Mouse (Mus musculus) embryonic facial prominence, embryonic 11.5 days (tissue): ENCODE results near the gene Bpi. TPM values are rescaled to one million over a fixed set of nuclear protein-coding genes. Genes with fewer than 3 reads are reported as not detected.

ENCODE experiments used
- ATAC-seq: fragments of 200-750 bp; cut with Nextera tagmentation; replicated peaks from 2 replicates; pipeline ENCODE4 v1.8.0; 2017; ENCODE audit warnings: low read depth; ENCODE audit not compliant: insufficient number of reproducible peaks, low FRiP score, low TSS enrichment
- DNase-seq: peaks from one replicate; pipeline ENCODE4 v3.0.0-alpha.2; 2015; ENCODE audit warnings: low spot score
- H3K27ac ChIP-seq: fragments of 300-500 bp; sonication (generic); replicated peaks from 2 replicates; pipeline ENCODE4 v1.5.1; 2014; ENCODE audit warnings: mild to moderate bottlenecking, low read depth, low read length, control low read depth
- H3K27me3 ChIP-seq: fragments of 300-500 bp; sonication (generic); 2 replicates; pipeline ENCODE4 v1.6.1; 2014; ENCODE audit warnings: mild to moderate bottlenecking, low read length, moderate library complexity, mixed read lengths; ENCODE audit not compliant: control insufficient read depth, insufficient read depth
- H3K36me3 ChIP-seq: fragments of 300-500 bp; sonication (generic); replicated peaks from 2 replicates; pipeline ENCODE4 v1.6.1; 2014; ENCODE audit warnings: low read depth, mild to moderate bottlenecking, low read length, moderate library complexity, mixed read lengths; ENCODE audit not compliant: control insufficient read depth, insufficient read depth
- H3K4me1 ChIP-seq: fragments of 300-500 bp; sonication (generic); 2 replicates; pipeline ENCODE4 v1.6.1; 2014; ENCODE audit warnings: low read length, mixed read lengths; ENCODE audit not compliant: control insufficient read depth, insufficient read depth
- H3K4me2 ChIP-seq: fragments of 300-500 bp; sonication (generic); 2 replicates; pipeline ENCODE4 v1.6.1; 2014; ENCODE audit warnings: low read depth, mild to moderate bottlenecking, control low read depth, low read length, moderate library complexity
- H3K4me3 ChIP-seq: fragments of 300-500 bp; sonication (generic); 2 replicates; pipeline ENCODE4 v1.5.1; 2014; ENCODE audit warnings: low read depth, low read length, control low read depth
- H3K9ac ChIP-seq: fragments of 300-500 bp; sonication (generic); replicated peaks from 2 replicates; pipeline ENCODE4 v1.6.1; 2014; ENCODE audit warnings: mild to moderate bottlenecking, control low read depth, low read length
- H3K9me3 ChIP-seq: fragments of 300-500 bp; sonication (generic); replicated peaks from 2 replicates; pipeline ENCODE4 v1.6.1; 2016; ENCODE audit warnings: mild to moderate bottlenecking, low read length, inconsistent platforms, mixed read lengths; ENCODE audit not compliant: control insufficient read depth
- WGBS: fragments of 180-500 bp; shearing (Covaris S2); extraction: QIAGEN DNeasy Blood & Tissue Kit; methylation state at CpG from one replicate; pipeline ENCODE4 v1.1.7; 2014; 5-methylcytosine and 5-hydroxymethylcytosine counted together
- polyA plus RNA-seq: library from polyadenylated mRNA; unstranded; fragments of >200 nt; fragmentation: Nextera tagmentation; extraction: Ambion mirVana; gene quantifications from 2 replicates; pipeline ENCODE4 v1.2.1, GENCODE M21; 2014

Gene Bpi
- polyA plus RNA-seq, 1 experiment from 2014 or later, result not detected

- no peaks in the 10 kb centered on the region for H3K4me1 ChIP-seq
- H3K9me3 ChIP-seq, result no peaks in the 10 kb centered on the region
- no peaks in the 10 kb centered on the region for H3K36me3 ChIP-seq
- 65% methylated on average over 16 of the region's 16 CpGs for WGBS
- H3K27me3 ChIP-seq, result no peaks in the 10 kb centered on the region
- no peak overlapping the region for H3K4me2 ChIP-seq
- DNase-seq (no peak), ATAC-seq (no peak)
- no peak overlapping the region for H3K27ac ChIP-seq
- no peak overlapping the region for H3K9ac ChIP-seq
- H3K4me3 ChIP-seq, result no peak overlapping the region
These were observed 23.8 kb downstream of the Bpi start for GRCm38 (mm10) chr2:158281497-158282205.

- no peak for DNase-seq
- Histone ChIP-seq H3K27ac (no peak overlapping the region), H3K4me2 (no peak overlapping the region), H3K4me3 (no peak overlapping the region), H3K36me3 (no peaks in the 10 kb centered on the region), H3K27me3 (no peaks in the 10 kb centered on the region), H3K9me3 (no peaks in the 10 kb centered on the region), H3K9ac (no peak overlapping the region), H3K4me1 (no peaks in the 10 kb centered on the region)
- ATAC-seq, result no peak
- WGBS, result 79% methylated on average over 7 of the region's 7 CpGs
These were observed 25.2 kb downstream of the Bpi start for GRCm38 (mm10) chr2:158283136-158283535.

GRCm38 (mm10) chr2:158283771-158284170 is 25.9 kb downstream of the Bpi start:
- no peak overlapping the region for H3K4me2 ChIP-seq
- no peaks in the 10 kb centered on the region for H3K9me3 ChIP-seq
- 77% methylated on average over 6 of the region's 6 CpGs for whole genome bisulfite sequencing
- no peaks in the 10 kb centered on the region for H3K36me3 ChIP-seq
- H3K9ac ChIP-seq, result no peak overlapping the region
- H3K27ac ChIP-seq, result no peak overlapping the region
- no peak overlapping the region for H3K4me3 ChIP-seq
- H3K27me3 ChIP-seq, result no peaks in the 10 kb centered on the region
- DNase-seq (no peak), ATAC-seq (no peak)
- no peaks in the 10 kb centered on the region for H3K4me1 ChIP-seq

- DNase-seq, result peak; percentile 68
- H3K4me2 ChIP-seq, result no peak overlapping the region
- no peaks in the 10 kb centered on the region for H3K27me3 ChIP-seq
- no peak overlapping the region for H3K9ac ChIP-seq
- no peak overlapping the region for H3K27ac ChIP-seq
- H3K9me3 ChIP-seq, result no peaks in the 10 kb centered on the region
- H3K4me1 ChIP-seq, result no peaks in the 10 kb centered on the region
- WGBS, result 17% methylated on average over 11 of the region's 11 CpGs
- H3K4me3 ChIP-seq, result no peak overlapping the region
- H3K36me3 ChIP-seq, result no peaks in the 10 kb centered on the region
- no peak for ATAC-seq
These were observed 26.7 kb downstream of the Bpi start for GRCm38 (mm10) chr2:158284571-158284970.

GRCm38 (mm10) chr2:158285655-158286054 is 27.8 kb downstream of the Bpi start:
- no peak overlapping the region for H3K27ac ChIP-seq
- H3K4me2 ChIP-seq, result no peak overlapping the region
- no peak overlapping the region for H3K9ac ChIP-seq
- H3K4me1 ChIP-seq, result no peaks in the 10 kb centered on the region
- H3K4me3 ChIP-seq, result no peak overlapping the region
- ATAC-seq (no peak), DNase-seq (no peak)
- no peaks in the 10 kb centered on the region for H3K27me3 ChIP-seq
- H3K9me3 ChIP-seq, result no peaks in the 10 kb centered on the region
- no peaks in the 10 kb centered on the region for H3K36me3 ChIP-seq
- WGBS, result 74% methylated on average over 6 of the region's 6 CpGs

- H3K36me3 ChIP-seq, result no peaks in the 10 kb centered on the region
- H3K4me2 ChIP-seq, result no peak overlapping the region
- H3K4me1 ChIP-seq, result no peaks in the 10 kb centered on the region
- DNase-seq (no peak), ATAC-seq (no peak)
- H3K27ac ChIP-seq, result no peak overlapping the region
- no peak overlapping the region for H3K4me3 ChIP-seq
- no peak overlapping the region for H3K9ac ChIP-seq
- no peaks in the 10 kb centered on the region for H3K27me3 ChIP-seq
- H3K9me3 ChIP-seq, result no peaks in the 10 kb centered on the region
- WGBS, result 69% methylated on average over 9 of the region's 9 CpGs
These were observed 37.8 kb downstream of the Bpi start for GRCm38 (mm10) chr2:158295700-158296099.

GRCm38 (mm10) chr2:158299203-158299602 is 41.3 kb downstream of the Bpi start:
- H3K9ac ChIP-seq, result no peak overlapping the region
- no peak for ATAC-seq
- no peaks in the 10 kb centered on the region for H3K27me3 ChIP-seq
- H3K27ac ChIP-seq, result no peak overlapping the region
- no peaks in the 10 kb centered on the region for H3K4me1 ChIP-seq
- 79% methylated on average over 3 of the region's 3 CpGs for WGBS
- no peak overlapping the region for H3K4me2 ChIP-seq
- DNase-seq, result no peak
- H3K4me3 ChIP-seq, result no peak overlapping the region
- H3K36me3 ChIP-seq, result no peaks in the 10 kb centered on the region
- no peaks in the 10 kb centered on the region for H3K9me3 ChIP-seq

GRCm38 (mm10) chr2:158299731-158300130 is 41.8 kb downstream of the Bpi start:
- DNase-seq, result no peak
- no peak overlapping the region for H3K27ac ChIP-seq
- H3K9me3 ChIP-seq, result no peaks in the 10 kb centered on the region
- ATAC-seq, result no peak
- no peak overlapping the region for H3K4me3 ChIP-seq
- no peak overlapping the region for H3K4me2 ChIP-seq
- no peaks in the 10 kb centered on the region for H3K36me3 ChIP-seq
- WGBS, result 78% methylated on average over 4 of the region's 4 CpGs
- H3K4me1 ChIP-seq, result no peaks in the 10 kb centered on the region
- H3K9ac ChIP-seq, result no peak overlapping the region
- H3K27me3 ChIP-seq, result no peaks in the 10 kb centered on the region
